Mouse (Mus musculus) neutrophil, adult 5-6 weeks (primary cell): ENCODE results near the gene Pfdn5. TPM values are rescaled to one million over a fixed set of nuclear protein-coding genes. Genes with fewer than 3 reads are reported as not detected.

Experiments used
- ATAC-seq: fragments of 151-379, 151-347 bp; 2 replicates; pipeline ENCODE4 v1.8.0; 2017; ENCODE audit warnings: mild to moderate bottlenecking, moderate TSS enrichment; ENCODE audit not compliant: insufficient number of reproducible peaks, poor library complexity, low FRiP score, severe bottlenecking; ENCODE audit errors: extremely low read depth
- total RNA-seq: library from RNA; stranded (forward); fragments of 200-1000 nt; gene quantifications from 2 replicates; pipeline ENCODE4 v1.2.3, GENCODE M21; 2017

Gene Pfdn5
- total RNA-seq = 495 and 562 TPM in 2 replicates

GRCm38 (mm10) chr15:102326022-102326576 lies at the start of gene Pfdn5:
Gene Pfdn5, plus strand, starts transcription at chr15:102326116.
- peak; percentile 98 for ATAC-seq

- ATAC-seq = no peak
Observed at GRCm38 (mm10) chr15:102278726-102279091, 47.2 kb upstream of the Pfdn5 start.

GRCm38 (mm10) chr15:102279092-102279782 lies 46.7 kb upstream of the Pfdn5 start, which contains the start of gene Mfsd5:
Gene Mfsd5, plus strand, starts transcription at chr15:102279454.
- peak; percentile 91 for ATAC-seq

- ATAC-seq = no peak
Observed at GRCm38 (mm10) chr15:102279783-102280520, 46.0 kb upstream of the Pfdn5 start.

GRCm38 (mm10) chr15:102280623-102281022 lies 45.3 kb upstream of the Pfdn5 start:
- no peak for ATAC-seq

- ATAC-seq = no peak
Observed at GRCm38 (mm10) chr15:102282463-102283292, 43.2 kb upstream of the Pfdn5 start.

- ATAC-seq = no peak
Observed at GRCm38 (mm10) chr15:102283648-102284047, 42.3 kb upstream of the Pfdn5 start.

GRCm38 (mm10) chr15:102287395-102287794 lies 38.5 kb upstream of the Pfdn5 start:
- peak; percentile 69 for ATAC-seq

GRCm38 (mm10) chr15:102295633-102296367 lies 30.1 kb upstream of the Pfdn5 start, which contains the start of gene Espl1:
Gene Espl1, plus strand, starts transcription at chr15:102296266.
- peak; percentile 100 for ATAC-seq

GRCm38 (mm10) chr15:102296368-102297006 lies 29.4 kb upstream of the Pfdn5 start:
- ATAC-seq = no peak

- no peak for ATAC-seq
Observed at GRCm38 (mm10) chr15:102302542-102302941, 23.4 kb upstream of the Pfdn5 start.

GRCm38 (mm10) chr15:102308717-102309116 lies 17.2 kb upstream of the Pfdn5 start:
- no peak for ATAC-seq

- ATAC-seq = no peak
Observed at GRCm38 (mm10) chr15:102310074-102310845, 15.7 kb upstream of the Pfdn5 start.

- ATAC-seq = no peak
Observed at GRCm38 (mm10) chr15:102311489-102311888, 14.4 kb upstream of the Pfdn5 start.

GRCm38 (mm10) chr15:102315292-102315691 lies 10.6 kb upstream of the Pfdn5 start:
- no peak for ATAC-seq

GRCm38 (mm10) chr15:102316263-102316662 lies 9.7 kb upstream of the Pfdn5 start:
- ATAC-seq = peak; percentile 85
